Comparison of ENCODE assay signal across 26 mouse cellular contexts in the genomic region with DNA sequence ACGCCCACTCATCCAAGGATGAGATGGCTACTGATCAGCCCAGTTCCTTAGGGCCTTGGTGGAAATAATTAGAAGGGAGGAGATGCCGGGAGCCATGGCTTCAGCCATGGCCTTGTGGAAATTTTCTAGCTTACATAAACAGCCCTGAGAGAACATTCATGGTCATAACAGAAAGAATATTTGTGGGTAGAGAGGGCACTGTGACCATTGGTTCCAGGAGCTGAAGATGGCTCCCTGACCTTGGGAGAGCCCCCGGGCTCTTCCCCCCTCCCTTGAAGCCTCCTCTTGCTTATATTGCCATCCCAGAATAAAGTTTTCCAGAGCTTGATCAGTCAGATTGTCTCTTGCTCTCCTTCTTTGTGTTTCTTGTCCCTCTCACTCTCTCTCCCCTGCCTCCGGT. TPM values are rescaled to one million over a fixed set of nuclear protein-coding genes. Genes with fewer than 3 reads are reported as not detected.
"Had no signal": no experiment of that assay in that cellular context is flagged by ENCODE, and none has a peak within 500 bp of the region (broad histone marks: within the 10 kb centered on the region; RNA-seq: fewer than 3 reads in every experiment).

No protein-coding gene starts in this region.

RNA-seq across cellular contexts. Expression of a gene that starts 7.3 kb away (rescaled TPM):
- polyA plus RNA-seq: heart, embryonic 11.5 days; heart, embryonic 12.5 days; heart, embryonic 13.5 days; heart, embryonic 14.5 days; heart, embryonic 15.5 days; heart, embryonic 16.5 days; heart, postnatal 0 days; hindbrain, embryonic 10.5 days; hindbrain, embryonic 11.5 days; hindbrain, embryonic 12.5 days; hindbrain, embryonic 13.5 days; hindbrain, embryonic 14.5 days; hindbrain, embryonic 15.5 days; hindbrain, embryonic 16.5 days; hindbrain, postnatal 0 days; inflammation-experienced regulatory T-cells, adult 6 months; intestine, embryonic 14.5 days; intestine, embryonic 15.5 days; intestine, embryonic 16.5 days; intestine, postnatal 0 days; kidney, adult 2 months; kidney, embryonic 14.5 days; kidney, embryonic 15.5 days; kidney, embryonic 16.5 days; kidney, postnatal 0 days; large intestine, adult 2 months had no signal

RNA-seq across cellular contexts. Expression of a gene that starts 7.4 kb away (rescaled TPM):
- polyA plus RNA-seq: heart, embryonic 11.5 days; heart, embryonic 12.5 days; heart, embryonic 13.5 days; heart, embryonic 14.5 days; heart, embryonic 15.5 days; heart, embryonic 16.5 days; heart, postnatal 0 days; hindbrain, embryonic 10.5 days; hindbrain, embryonic 11.5 days; hindbrain, embryonic 12.5 days; hindbrain, embryonic 13.5 days; hindbrain, embryonic 14.5 days; hindbrain, embryonic 15.5 days; hindbrain, embryonic 16.5 days; hindbrain, postnatal 0 days; inflammation-experienced regulatory T-cells, adult 6 months; intestine, embryonic 14.5 days; intestine, embryonic 15.5 days; intestine, embryonic 16.5 days; intestine, postnatal 0 days; kidney, adult 2 months; kidney, embryonic 14.5 days; kidney, embryonic 15.5 days; kidney, embryonic 16.5 days; kidney, postnatal 0 days; large intestine, adult 2 months had no signal

RNA-seq across cellular contexts. Expression of a gene that starts 9.6 kb away (rescaled TPM):
- polyA plus RNA-seq: heart, embryonic 11.5 days; heart, embryonic 12.5 days; heart, embryonic 13.5 days; heart, embryonic 14.5 days; heart, embryonic 15.5 days; heart, embryonic 16.5 days; heart, postnatal 0 days; hindbrain, embryonic 10.5 days; hindbrain, embryonic 11.5 days; hindbrain, embryonic 12.5 days; hindbrain, embryonic 13.5 days; hindbrain, embryonic 14.5 days; hindbrain, embryonic 15.5 days; hindbrain, embryonic 16.5 days; hindbrain, postnatal 0 days; inflammation-experienced regulatory T-cells, adult 6 months; intestine, embryonic 14.5 days; intestine, embryonic 15.5 days; intestine, embryonic 16.5 days; intestine, postnatal 0 days; kidney, embryonic 14.5 days; kidney, embryonic 15.5 days; kidney, embryonic 16.5 days; kidney, postnatal 0 days; large intestine, adult 2 months had no signal

RNA-seq across cellular contexts. Expression of a gene that starts 18.8 kb away (rescaled TPM):
- polyA plus RNA-seq: heart, embryonic 11.5 days; heart, embryonic 12.5 days; heart, embryonic 13.5 days; heart, embryonic 14.5 days; heart, embryonic 15.5 days; heart, embryonic 16.5 days; heart, postnatal 0 days; hindbrain, embryonic 10.5 days; hindbrain, embryonic 11.5 days; hindbrain, embryonic 12.5 days; hindbrain, embryonic 13.5 days; hindbrain, embryonic 14.5 days; hindbrain, embryonic 15.5 days; hindbrain, embryonic 16.5 days; hindbrain, postnatal 0 days; inflammation-experienced regulatory T-cells, adult 6 months; intestine, embryonic 14.5 days; intestine, embryonic 15.5 days; intestine, embryonic 16.5 days; intestine, postnatal 0 days; kidney, adult 2 months; kidney, embryonic 14.5 days; kidney, embryonic 15.5 days; kidney, embryonic 16.5 days; kidney, postnatal 0 days; large intestine, adult 2 months had no signal

RNA-seq across cellular contexts. Expression of a gene that starts 19.5 kb away (rescaled TPM):
- polyA plus RNA-seq: heart, embryonic 11.5 days; heart, embryonic 12.5 days; heart, embryonic 13.5 days; heart, embryonic 14.5 days; heart, embryonic 15.5 days; heart, embryonic 16.5 days; heart, postnatal 0 days; hindbrain, embryonic 10.5 days; hindbrain, embryonic 11.5 days; hindbrain, embryonic 12.5 days; hindbrain, embryonic 13.5 days; hindbrain, embryonic 14.5 days; hindbrain, embryonic 15.5 days; hindbrain, embryonic 16.5 days; hindbrain, postnatal 0 days; inflammation-experienced regulatory T-cells, adult 6 months; intestine, embryonic 14.5 days; intestine, embryonic 15.5 days; intestine, embryonic 16.5 days; intestine, postnatal 0 days; kidney, adult 2 months; kidney, embryonic 14.5 days; kidney, embryonic 15.5 days; kidney, embryonic 16.5 days; kidney, postnatal 0 days; large intestine, adult 2 months had no signal
